Mouse (Mus musculus) cerebellum, postnatal 14 days (tissue): ENCODE results near the gene Mepce.
"Not testable (repeated sequence)": the region's sequence is repeated elsewhere in the genome, so short reads cannot be mapped to it uniquely, and the experiment has no call there.

Source experiments
- DNase-seq, 2 experiments: peaks; one replicate each; pipeline ENCODE4 v3.0.0; 2021; ENCODE audit warnings: mixed read lengths in 2 of 2

The Mepce gene

DNA sequence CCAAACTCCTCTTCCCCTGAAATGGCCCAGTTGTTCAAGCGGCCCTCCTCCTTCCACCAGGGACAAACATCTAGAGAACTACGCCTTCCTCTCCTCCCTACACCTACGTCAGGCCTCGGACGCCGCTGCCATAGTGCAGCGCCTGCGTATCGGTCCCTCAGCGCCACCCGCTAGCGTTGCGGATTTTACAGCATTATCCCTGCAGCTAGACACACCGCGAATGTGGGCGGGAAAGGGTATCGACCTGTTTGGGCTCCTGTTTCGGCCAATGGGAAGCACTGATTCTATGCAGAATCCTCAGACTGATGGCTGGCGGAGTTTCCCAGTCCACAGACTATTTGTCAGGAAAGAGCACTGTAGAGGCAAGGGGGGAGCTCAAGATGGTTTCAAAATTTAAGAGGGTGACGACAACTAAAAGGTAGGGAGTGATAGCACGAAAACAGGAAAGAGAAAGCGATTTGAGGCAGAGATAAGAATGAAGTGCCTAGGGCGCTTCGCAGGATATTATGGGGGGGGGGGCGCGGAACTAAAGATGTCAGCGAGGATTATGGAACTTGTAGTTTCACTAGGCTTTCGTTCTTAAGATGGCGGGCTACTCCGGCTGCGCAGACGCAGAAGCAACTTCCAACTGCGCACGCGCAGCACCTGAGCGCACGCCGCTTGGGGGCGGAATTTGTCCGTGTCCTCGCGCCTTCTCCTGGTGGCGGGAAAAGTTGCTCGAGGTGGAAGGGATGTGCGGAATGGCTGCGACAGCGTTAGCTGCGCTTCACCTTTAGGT lies at the start of gene Mepce, which contains the start of gene Zcwpw1:
TSS of gene Mepce (minus strand) at position 505 of the 778 bp plus-strand sequence.
TSS of gene Zcwpw1 (plus strand) at position 648 of the 778 bp plus-strand sequence.
- peak; percentile 98 to 99 for DNase-seq

- not testable (repeated sequence) for DNase-seq
Measured at GRCm38 (mm10) chr5:137837110-137837509, 49.7 kb upstream of the Mepce start.

DNA sequence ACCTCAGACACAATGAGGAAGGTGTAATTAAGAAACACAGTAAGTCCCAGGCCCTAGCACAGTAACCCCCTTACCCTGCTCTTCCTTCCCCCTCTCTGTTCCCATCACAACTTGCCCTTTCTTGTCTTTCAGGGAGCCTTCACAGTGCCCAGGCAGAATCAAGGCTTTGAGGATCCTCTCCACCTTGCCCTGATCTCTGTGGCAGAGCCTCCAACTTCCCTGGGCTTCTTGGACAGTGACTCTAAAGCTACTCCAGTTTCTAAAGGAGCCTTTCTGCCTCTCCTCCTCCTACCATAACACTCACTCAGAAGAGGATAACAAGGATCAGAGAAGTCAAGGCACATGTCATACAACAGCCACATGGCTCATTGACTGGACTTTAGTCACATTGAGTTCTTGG lies 49.2 kb upstream of the Mepce start:
- DNase-seq = no peak

DNA sequence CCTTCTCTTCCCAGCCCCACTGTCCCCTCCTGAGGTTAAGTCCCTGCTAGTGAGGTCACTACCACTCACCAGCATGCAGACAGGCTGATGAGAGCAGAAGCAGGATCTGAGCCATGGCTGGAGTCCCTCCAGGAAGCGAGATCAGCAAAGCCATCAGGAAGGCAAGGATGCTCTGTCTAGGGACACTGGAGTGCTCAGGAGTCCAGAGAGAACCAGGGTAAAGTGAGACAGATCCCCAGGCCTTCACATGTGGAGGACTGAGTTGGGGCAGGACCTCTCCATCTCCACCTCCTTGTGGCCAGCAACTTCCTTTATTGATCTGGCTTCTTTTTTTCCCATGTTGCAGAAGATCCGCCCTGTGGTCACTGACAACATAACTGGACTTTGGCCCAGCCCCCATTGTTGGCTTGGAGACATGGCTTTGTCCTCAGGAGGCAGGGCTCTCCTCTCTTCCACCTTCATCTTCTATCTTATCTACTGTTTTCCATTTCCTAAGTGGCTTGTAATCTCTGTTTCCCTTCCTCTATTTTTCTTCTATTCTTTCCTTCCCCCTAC lies 48.6 kb upstream of the Mepce start, which contains the start of gene Pilra:
TSS of gene Pilra (minus strand) at position 316 of the 555 bp plus-strand sequence.
- DNase-seq = not testable (repeated sequence)

DNA sequence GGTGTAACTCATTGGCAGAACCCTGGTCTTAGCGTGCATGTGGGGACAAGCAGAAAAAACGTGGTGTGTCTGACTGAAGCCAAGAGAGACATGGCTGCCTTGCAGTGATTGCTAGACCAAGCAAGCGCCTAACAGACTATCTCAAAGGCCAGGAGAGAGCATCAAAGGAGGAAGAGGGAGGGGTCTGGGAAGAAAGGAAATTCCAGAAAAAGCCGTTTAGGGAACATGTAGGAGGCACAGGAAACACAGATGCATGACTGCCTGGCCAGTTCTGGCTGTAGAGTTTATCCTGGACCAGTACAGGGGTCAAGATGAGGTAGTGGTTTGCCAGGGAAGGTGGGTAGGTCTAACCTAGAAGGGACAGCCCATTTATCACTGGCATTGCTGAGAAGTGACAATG lies 46.0 kb upstream of the Mepce start:
- no peak for DNase-seq

- no peak for DNase-seq
Measured at GRCm38 (mm10) chr5:137831506-137831905, 44.1 kb upstream of the Mepce start.

DNA sequence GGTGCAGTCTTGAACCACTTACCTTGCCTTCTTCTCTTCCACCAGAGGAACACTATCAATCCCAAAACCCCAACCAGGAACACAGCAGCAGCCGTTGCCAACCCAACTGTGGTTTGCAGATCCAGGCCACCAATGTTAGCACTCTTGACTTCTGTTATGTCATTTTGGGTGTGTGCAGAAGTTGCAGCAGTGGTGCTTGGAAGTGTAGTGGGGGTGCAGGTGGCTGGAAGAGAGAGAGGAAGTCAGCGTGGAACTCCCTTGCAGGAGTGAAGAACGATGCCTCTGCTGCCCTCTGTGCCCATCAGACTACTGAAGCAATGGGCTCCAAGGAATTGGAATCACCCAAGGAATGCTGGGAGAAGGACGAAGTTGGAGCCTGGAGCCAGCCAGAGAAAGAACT lies 43.7 kb upstream of the Mepce start:
- DNase-seq = no peak

GRCm38 (mm10) chr5:137830238-137830637 lies 42.8 kb upstream of the Mepce start:
- no peak for DNase-seq

GRCm38 (mm10) chr5:137828694-137829093 lies 41.2 kb upstream of the Mepce start:
- no peak for DNase-seq

DNA sequence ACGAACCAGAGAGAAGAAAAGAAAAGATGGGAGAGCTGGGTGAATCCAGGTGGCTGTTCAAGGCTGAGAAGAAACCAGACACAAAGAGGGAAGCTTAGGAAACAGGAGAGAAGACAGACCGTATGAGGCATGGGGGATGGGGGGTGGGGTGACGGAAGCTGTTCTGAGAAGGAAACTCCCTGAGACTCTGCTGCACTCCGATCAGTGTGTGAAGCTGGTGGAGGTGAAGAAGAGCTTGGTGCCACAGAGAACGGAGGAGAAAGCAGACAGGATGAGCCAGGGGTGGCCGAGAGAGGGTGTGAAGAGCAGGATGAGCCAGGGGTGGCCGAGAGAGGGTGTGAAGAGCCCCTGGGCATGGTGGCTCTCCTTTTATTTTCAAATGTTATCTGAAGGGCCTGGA lies 39.0 kb upstream of the Mepce start:
- no peak for DNase-seq

- DNase-seq = no peak
Measured at GRCm38 (mm10) chr5:137825971-137826370, 38.5 kb upstream of the Mepce start.

GRCm38 (mm10) chr5:137825030-137825429 lies 37.6 kb upstream of the Mepce start:
- no peak for DNase-seq

DNA sequence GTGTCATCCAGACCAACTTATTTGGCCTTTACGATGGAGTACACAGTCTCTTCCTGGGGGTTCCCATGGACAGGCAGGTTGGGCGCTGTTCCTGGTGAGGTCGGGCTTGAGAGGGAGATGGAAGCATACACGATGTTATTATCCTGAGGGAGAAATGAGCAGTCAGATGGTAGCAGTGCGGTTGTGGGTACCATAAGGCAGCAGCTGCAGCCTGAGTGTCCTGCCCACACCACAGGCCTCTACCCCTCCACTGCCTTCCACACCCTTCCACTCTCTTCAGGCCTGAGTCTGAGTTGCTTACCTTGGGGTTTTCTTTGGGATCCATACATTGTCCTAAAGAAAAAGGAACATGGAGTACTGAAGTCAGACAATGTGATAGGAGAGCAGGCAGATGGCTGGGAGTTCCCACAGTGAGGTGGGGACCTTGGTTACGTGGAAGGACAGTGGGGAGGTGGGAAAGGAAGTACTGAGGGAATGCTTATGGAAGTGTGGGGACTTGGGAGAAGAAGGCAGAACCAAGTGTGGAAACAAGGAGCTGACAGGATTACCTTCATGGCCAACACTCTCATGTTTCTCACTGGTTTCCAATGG lies 36.1 kb upstream of the Mepce start:
- no peak for DNase-seq

- peak in 1 of 2 experiments; percentile 7 for DNase-seq
Measured at GRCm38 (mm10) chr5:137822602-137823001, 35.1 kb upstream of the Mepce start.

- DNase-seq = no peak
Measured at GRCm38 (mm10) chr5:137822126-137822525, 34.7 kb upstream of the Mepce start.

DNA sequence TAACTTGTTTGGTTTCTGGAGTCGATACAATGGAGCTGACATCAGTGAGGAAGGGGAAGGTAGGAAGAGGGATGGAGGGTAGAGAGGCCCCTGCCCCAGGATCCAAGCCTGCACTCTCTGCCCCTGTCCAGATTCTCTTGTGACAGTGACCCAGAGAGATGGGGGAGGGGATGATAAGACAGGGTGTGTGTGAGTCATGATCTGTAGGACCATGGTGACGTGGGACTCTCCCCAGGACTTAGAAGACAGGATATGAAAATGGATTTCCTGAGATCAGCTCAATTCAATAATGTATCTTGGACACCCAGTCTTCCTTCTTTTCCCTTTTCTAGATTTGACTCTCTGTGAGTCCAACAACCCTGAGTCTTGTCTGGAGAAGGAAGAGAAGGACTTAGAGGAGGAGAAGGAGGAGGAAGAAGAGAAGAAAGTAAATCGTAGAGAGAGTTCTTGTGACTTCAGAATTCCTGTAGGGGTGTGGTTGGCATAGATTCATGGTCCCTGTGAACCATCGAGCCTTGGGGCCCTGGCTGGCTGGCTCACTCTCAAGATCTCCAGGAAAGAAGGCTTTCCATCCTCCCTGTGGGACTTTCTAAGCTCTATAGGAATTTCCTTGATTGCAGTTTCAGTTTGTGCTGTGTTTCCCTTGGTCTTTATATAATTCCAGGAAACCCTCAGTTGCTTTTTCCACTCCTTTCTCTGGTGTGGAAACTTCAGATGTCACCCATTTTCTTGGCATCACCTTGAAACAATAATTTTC lies 30.2 kb upstream of the Mepce start:
- DNase-seq = no peak

DNA sequence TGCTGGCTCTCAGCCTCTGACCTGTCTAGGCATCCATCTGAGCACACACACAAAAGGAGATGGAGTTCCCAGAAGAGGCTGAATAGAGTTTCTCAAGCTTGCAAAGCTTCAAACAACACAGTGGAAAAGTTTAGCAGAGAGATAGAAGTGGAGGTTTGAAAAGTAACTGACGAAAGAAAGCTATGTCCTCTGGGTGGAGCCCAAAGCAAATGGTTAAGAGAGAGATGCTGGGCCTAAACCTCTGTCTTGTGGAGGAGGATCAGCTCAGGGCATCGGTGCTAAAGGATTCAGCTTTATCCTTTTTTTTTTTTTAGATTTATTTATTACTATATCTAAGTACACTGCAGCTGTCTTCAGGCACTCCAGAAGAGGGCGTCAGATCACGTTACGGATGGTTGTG lies 20.9 kb upstream of the Mepce start:
- DNase-seq = no peak

DNA sequence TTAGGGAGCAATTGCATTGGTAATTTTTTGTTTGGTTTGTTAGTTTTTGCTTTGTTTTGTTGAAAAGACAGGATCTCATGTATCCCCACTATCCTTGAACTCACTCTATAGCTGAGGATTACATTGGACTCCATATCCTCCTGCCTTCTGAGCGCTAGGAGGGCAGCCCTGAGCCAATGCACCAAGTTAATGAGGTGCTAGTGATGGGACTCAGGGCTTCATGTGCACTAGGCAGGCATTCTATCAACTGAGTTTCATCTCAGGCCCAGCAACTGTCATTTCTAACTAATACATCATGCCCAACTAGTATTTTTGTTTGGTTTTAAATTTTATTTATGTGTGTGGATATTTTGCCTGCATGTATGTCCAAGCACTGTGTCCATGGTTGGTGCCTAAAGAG lies 18.7 kb upstream of the Mepce start:
- no peak for DNase-seq

GRCm38 (mm10) chr5:137800917-137801316 lies 13.5 kb upstream of the Mepce start:
- no peak for DNase-seq

- no peak for DNase-seq
Measured at GRCm38 (mm10) chr5:137796606-137797005, 9.2 kb upstream of the Mepce start.

DNA sequence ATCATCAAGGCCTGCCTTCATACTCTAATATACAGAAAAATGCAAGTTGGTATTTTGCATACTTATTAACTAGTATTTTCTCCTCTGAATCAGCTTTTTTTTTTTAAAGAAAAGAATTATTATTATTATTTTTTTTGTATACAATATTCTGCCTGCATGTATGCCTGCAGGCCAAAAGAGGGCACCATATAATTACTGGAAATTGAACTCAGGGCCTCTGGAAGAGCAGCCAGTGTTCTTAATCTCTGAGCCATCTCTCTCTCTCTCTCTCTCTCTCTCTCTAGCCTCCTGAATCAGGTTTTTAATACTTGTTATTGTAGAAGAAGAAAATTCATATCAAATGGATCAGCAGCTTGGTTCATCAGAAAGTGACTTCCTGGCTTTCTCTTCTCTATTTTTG lies 4.1 kb upstream of the Mepce start:
- DNase-seq = no peak

DNA sequence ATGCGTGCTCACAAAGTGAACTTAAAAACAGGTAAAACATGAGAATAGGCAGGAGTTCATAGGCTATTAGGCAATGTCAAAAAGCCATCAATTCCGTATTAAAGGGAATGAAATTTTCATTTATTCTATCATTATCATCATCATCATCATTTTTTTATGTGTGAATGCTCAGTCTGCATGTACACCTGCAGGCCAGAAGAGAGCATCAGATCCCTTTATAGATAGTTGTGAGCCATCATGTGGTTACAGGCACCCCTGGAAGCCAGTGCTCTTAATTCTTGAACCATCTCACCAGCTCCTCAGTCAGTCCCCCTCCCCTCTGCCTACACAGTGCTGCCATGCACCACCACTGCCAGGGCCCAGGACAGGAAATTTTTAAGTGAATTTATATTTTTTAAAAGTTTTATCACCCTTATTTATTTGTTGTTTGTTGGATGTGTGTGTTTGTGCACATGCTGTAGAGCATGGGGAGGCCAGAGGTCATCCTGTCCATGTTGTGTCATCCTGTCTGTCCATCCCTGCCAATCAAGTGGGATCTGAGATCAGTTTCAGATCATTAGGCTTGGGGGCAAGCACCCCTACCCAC lies 1.6 kb upstream of the Mepce start:
- no peak for DNase-seq

- peak; percentile 37 to 53 for DNase-seq
Measured at GRCm38 (mm10) chr5:137788171-137788570, 716 bp upstream of the Mepce start.
